Mouse (Mus musculus) heart, postnatal 0 days (tissue): ENCODE measurements around the gene Crygb.

ENCODE experiments used
- CTCF ChIP-seq: IDR thresholded peaks from 2 replicates; pipeline ENCODE4 v1.5.1; 2016; ENCODE audit warnings: antibody characterized with exemption, control low read depth, low read depth
- EP300 ChIP-seq: IDR thresholded peaks from 2 replicates; pipeline ENCODE4 v1.6.1; 2016; ENCODE audit warnings: antibody characterized with exemption, low read depth

DNA sequence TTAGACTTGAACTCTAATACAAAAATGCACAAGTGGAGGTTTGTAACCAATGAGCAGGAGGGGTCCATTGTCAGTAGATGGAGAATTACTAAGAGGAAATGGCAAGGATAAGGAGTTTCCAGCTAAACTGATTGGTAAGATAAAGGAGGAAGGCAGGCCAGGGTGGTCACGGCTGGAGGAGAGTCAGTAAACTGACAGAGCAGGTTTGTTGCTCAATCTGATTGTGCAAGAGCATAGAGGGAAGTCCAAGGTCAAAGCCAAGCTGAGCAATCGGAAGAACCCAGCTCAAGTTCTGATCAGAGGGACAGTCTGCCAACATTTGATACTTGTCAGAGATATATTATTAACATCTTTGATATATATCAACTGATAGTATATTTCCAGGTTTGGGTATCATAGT, 8.3 kb upstream of the Crygb start:
- TF ChIP-seq CTCF (no peak), EP300 (no peak)
